In genomic region chr4:132411322-132412094, GRCm38 (mm10) we compare ENCODE assay signal across 8 mouse cellular contexts. TPM values are rescaled to one million over a fixed set of nuclear protein-coding genes. Genes with fewer than 3 reads are reported as not detected.
DNase-seq lines count a peak whose midpoint lies in the region; ATAC-seq and TF ChIP-seq lines count a peak whose summit lies in the region.

No protein-coding gene starts in this region.

- peak; percentile 57 for DNase-seq in forebrain, postnatal 0 days
- DNase-seq in A20 (ENCODE audit: low read depth, low spot score), result peak; percentile 70
- DNase-seq in heart, postnatal 0 days (ENCODE audit: low spot score), result peak; percentile 85
- DNase-seq in lung, adult 18-20 months, result peak; percentile 40 to 53
- no peak for DNase-seq in stomach, postnatal 0 days (ENCODE audit: low spot score)
- no peak for DNase-seq in cerebellum, adult 11 months

- H3K4me3 ChIP-seq in forebrain, postnatal 0 days (ENCODE audit: low read depth, low read length), result no peak overlapping the region
- H3K4me3 ChIP-seq in forebrain, embryonic 12.5 days (replicated peaks), result no peak overlapping the region
- no peak overlapping the region for H3K4me3 ChIP-seq in bone marrow, adult 2 months (replicated peaks; ENCODE audit: control insufficient read depth, low read depth, low read length)
- H3K4me3 ChIP-seq in heart, postnatal 0 days (ENCODE audit: low read depth, low read length), result no peak overlapping the region
- no peak overlapping the region for H3K4me3 ChIP-seq in stomach, postnatal 0 days (ENCODE audit: low read depth, low read length)

- H3K27me3 ChIP-seq in forebrain, postnatal 0 days (ENCODE audit: insufficient read depth, low read length), result no peaks in the 10 kb centered on the region
- H3K27me3 ChIP-seq in forebrain, embryonic 12.5 days, result no peaks in the 10 kb centered on the region
- no peaks in the 10 kb centered on the region for H3K27me3 ChIP-seq in heart, postnatal 0 days (ENCODE audit: control insufficient read depth, insufficient read depth, low read length)
- no peaks in the 10 kb centered on the region for H3K27me3 ChIP-seq in stomach, postnatal 0 days (ENCODE audit: control insufficient read depth, insufficient read depth, low read length)

- no peaks in the 10 kb centered on the region for H3K36me3 ChIP-seq in forebrain, postnatal 0 days (ENCODE audit: insufficient read depth)
- H3K36me3 ChIP-seq in forebrain, embryonic 12.5 days (replicated peaks), result peaks cover 9% of the 10 kb centered on the region
- peaks cover 8% of the 10 kb centered on the region for H3K36me3 ChIP-seq in heart, postnatal 0 days (replicated peaks; ENCODE audit: control insufficient read depth, insufficient read depth, low read length)
- no peaks in the 10 kb centered on the region for H3K36me3 ChIP-seq in stomach, postnatal 0 days (ENCODE audit: control insufficient read depth, insufficient read depth, low read length)

- no peak for TF ChIP-seq POLR2A in bone marrow, adult 2 months (IDR thresholded peaks at IDR 0.05; ENCODE audit: borderline replicate concordance, control insufficient read depth, low read depth, low read length)

- no peak overlapping the region for H3K9ac ChIP-seq in forebrain, postnatal 0 days
- H3K9ac ChIP-seq in forebrain, embryonic 12.5 days, result no peak overlapping the region
- H3K9ac ChIP-seq in heart, postnatal 0 days (replicated peaks; ENCODE audit: low read depth, low read length), result no peak overlapping the region
- H3K9ac ChIP-seq in stomach, postnatal 0 days (ENCODE audit: low read length), result no peak overlapping the region

- no peak overlapping the region for H3K27ac ChIP-seq in forebrain, postnatal 0 days (ENCODE audit: low read depth, low read length)
- H3K27ac ChIP-seq in forebrain, embryonic 12.5 days, result no peak overlapping the region
- H3K27ac ChIP-seq in bone marrow, adult 2 months (ENCODE audit: control insufficient read depth, insufficient read depth, low read depth, low read length, poor library complexity), result no peak overlapping the region
- H3K27ac ChIP-seq in heart, postnatal 0 days (ENCODE audit: low read depth), result peak overlapping the region; percentile 67
- no peak overlapping the region for H3K27ac ChIP-seq in stomach, postnatal 0 days (replicated peaks)

- WGBS in forebrain, postnatal 0 days, result 52% methylated on average over 8 of the region's 8 CpGs
- WGBS in forebrain, embryonic 12.5 days, result 59% methylated on average over 8 of the region's 8 CpGs
- WGBS in bone marrow, adult 2 months, result 50% methylated on average over 8 of the region's 8 CpGs
- WGBS in heart, postnatal 0 days, result 31% methylated on average over 8 of the region's 8 CpGs
- WGBS in stomach, postnatal 0 days, result 49% methylated on average over 8 of the region's 8 CpGs

- ATAC-seq in forebrain, postnatal 0 days, result no peak
- ATAC-seq in forebrain, embryonic 12.5 days (ENCODE audit: low FRiP score), result no peak
- peak; percentile 80 for ATAC-seq in heart, postnatal 0 days (ENCODE audit: insufficient read depth, low read depth)
- peak; percentile 45; the same call in 1 of the 2 replicates for ATAC-seq in stomach, postnatal 0 days (ENCODE audit: low FRiP score, low TSS enrichment)

- TF ChIP-seq EP300 in heart, postnatal 0 days (IDR thresholded peaks at IDR 0.05; ENCODE audit: low read depth), result peak; percentile 88
- no peak for TF ChIP-seq EP300 in stomach, postnatal 0 days (optimal IDR thresholded peaks at IDR 0.05)

- peak; percentile 71 for TF ChIP-seq CTCF in forebrain, postnatal 0 days (IDR thresholded peaks at IDR 0.05; ENCODE audit: low read depth)
- peak; percentile 42; the same call in 1 of the 2 replicates for TF ChIP-seq CTCF in bone marrow, adult 2 months (IDR thresholded peaks at IDR 0.05; ENCODE audit: control insufficient read depth, insufficient read depth, low read length)
- peak; percentile 69 for TF ChIP-seq CTCF in heart, postnatal 0 days (IDR thresholded peaks at IDR 0.05; ENCODE audit: low read depth)
- peak; percentile 85 for TF ChIP-seq CTCF in stomach, postnatal 0 days (IDR thresholded peaks at IDR 0.05; ENCODE audit: low read depth)

- H3K4me2 ChIP-seq in forebrain, postnatal 0 days (ENCODE audit: low read depth), result no peak overlapping the region
- H3K4me2 ChIP-seq in forebrain, embryonic 12.5 days, result no peak overlapping the region
- H3K4me2 ChIP-seq in heart, postnatal 0 days (ENCODE audit: low read depth, low read length), result no peak overlapping the region
- H3K4me2 ChIP-seq in stomach, postnatal 0 days (replicated peaks; ENCODE audit: low read depth), result no peak overlapping the region

- H3K4me1 ChIP-seq in forebrain, postnatal 0 days (ENCODE audit: insufficient read depth), result no peaks in the 10 kb centered on the region
- H3K4me1 ChIP-seq in forebrain, embryonic 12.5 days, result no peaks in the 10 kb centered on the region; the same call in 1 of the 2 replicates
- no peaks in the 10 kb centered on the region for H3K4me1 ChIP-seq in bone marrow, adult 2 months (ENCODE audit: control insufficient read depth, insufficient read depth, low read length)
- H3K4me1 ChIP-seq in heart, postnatal 0 days (ENCODE audit: control insufficient read depth, insufficient read depth), result peaks cover 3% of the 10 kb centered on the region; the same call in 1 of the 2 replicates
- H3K4me1 ChIP-seq in stomach, postnatal 0 days (replicated peaks; ENCODE audit: control insufficient read depth, insufficient read depth), result no peaks in the 10 kb centered on the region

- H3K9me3 ChIP-seq in forebrain, postnatal 0 days (ENCODE audit: low read length), result no peaks in the 10 kb centered on the region
- no peaks in the 10 kb centered on the region for H3K9me3 ChIP-seq in forebrain, embryonic 12.5 days
- H3K9me3 ChIP-seq in heart, postnatal 0 days (replicated peaks; ENCODE audit: control insufficient read depth, low read length), result no peaks in the 10 kb centered on the region
- no peaks in the 10 kb centered on the region for H3K9me3 ChIP-seq in stomach, postnatal 0 days (ENCODE audit: control insufficient read depth, low read length)

RNA-seq across cellular contexts. Expression of gene Phactr4, which starts 10.8 kb away (rescaled TPM):
- total RNA-seq in forebrain, postnatal 0 days (2014; rRNA removed), result 3.2 and 3.9 TPM in 2 replicates
- polyA plus RNA-seq in forebrain, postnatal 0 days (2015; fragmentation: Nextera tagmentation; extraction: Ambion mirVana), result 3.5 and 4.9 TPM in 2 replicates
- polyA plus RNA-seq in forebrain, embryonic 12.5 days (2016; fragmentation: Nextera tagmentation; extraction: Ambion mirVana), result 22.3 and 26.3 TPM in 2 replicates
- 10.9 and 21.5 TPM in 2 replicates for polyA plus RNA-seq in bone marrow, adult 2 months (2011; ENCODE audit: insufficient read depth, insufficient read length, low replicate concordance, missing spikeins)
- 4.4 and 9.5 TPM in 2 replicates for total RNA-seq in heart, postnatal 0 days (2014; rRNA removed; ENCODE audit: low replicate concordance)
- 9.3 and 10.0 TPM in 2 replicates for polyA plus RNA-seq in heart, postnatal 0 days (2015; fragmentation: Nextera tagmentation; extraction: Ambion mirVana)
- polyA plus RNA-seq in stomach, postnatal 0 days (2015; fragmentation: Nextera tagmentation; extraction: Ambion mirVana), result 17.6 and 20.6 TPM in 2 replicates

RNA-seq across cellular contexts. Expression of gene Med18, which starts 52.2 kb away (rescaled TPM):
- 11.5 and 18.5 TPM in 2 replicates for total RNA-seq in forebrain, postnatal 0 days (2014; rRNA removed)
- 12.0 and 15.4 TPM in 2 replicates for polyA plus RNA-seq in forebrain, postnatal 0 days (2015; fragmentation: Nextera tagmentation; extraction: Ambion mirVana)
- 21.0 and 25.5 TPM in 2 replicates for polyA plus RNA-seq in forebrain, embryonic 12.5 days (2016; fragmentation: Nextera tagmentation; extraction: Ambion mirVana)
- 9.5 and 19.3 TPM in 2 replicates for polyA plus RNA-seq in bone marrow, adult 2 months (2011; ENCODE audit: insufficient read depth, insufficient read length, low replicate concordance, missing spikeins)
- total RNA-seq in heart, postnatal 0 days (2014; rRNA removed; ENCODE audit: low replicate concordance), result 6.6 TPM in 2 replicates
- polyA plus RNA-seq in heart, postnatal 0 days (2015; fragmentation: Nextera tagmentation; extraction: Ambion mirVana), result 10.2 TPM in 2 replicates
- polyA plus RNA-seq in stomach, postnatal 0 days (2015; fragmentation: Nextera tagmentation; extraction: Ambion mirVana), result 12.2 and 13.6 TPM in 2 replicates

RNA-seq across cellular contexts. Expression of gene Rcc1, which starts 58.1 kb away (rescaled TPM):
- 19.1 and 22.4 TPM in 2 replicates for total RNA-seq in forebrain, postnatal 0 days (2014; rRNA removed)
- 23.3 and 24.9 TPM in 2 replicates for polyA plus RNA-seq in forebrain, postnatal 0 days (2015; fragmentation: Nextera tagmentation; extraction: Ambion mirVana)
- polyA plus RNA-seq in forebrain, embryonic 12.5 days (2016; fragmentation: Nextera tagmentation; extraction: Ambion mirVana), result 103 and 109 TPM in 2 replicates
- polyA plus RNA-seq in bone marrow, adult 2 months (2011; ENCODE audit: insufficient read depth, insufficient read length, low replicate concordance, missing spikeins), result 48.8 and 58.7 TPM in 2 replicates
- total RNA-seq in heart, postnatal 0 days (2014; rRNA removed; ENCODE audit: low replicate concordance), result 20.6 and 20.8 TPM in 2 replicates
- 17.1 and 18.6 TPM in 2 replicates for polyA plus RNA-seq in heart, postnatal 0 days (2015; fragmentation: Nextera tagmentation; extraction: Ambion mirVana)
- polyA plus RNA-seq in stomach, postnatal 0 days (2015; fragmentation: Nextera tagmentation; extraction: Ambion mirVana), result 23.4 and 25.2 TPM in 2 replicates

Comparison
In these comparisons a context has a peak if more than half of its experiments do, and no peak if none do; other contexts are left out.
1. ATAC-seq: peak in heart, postnatal 0 days (single experiment) and stomach, postnatal 0 days (single experiment); none in forebrain, postnatal 0 days (single experiment) and forebrain, embryonic 12.5 days (single experiment).
2. DNase-seq: peak in forebrain, postnatal 0 days (single experiment), A20 (single experiment), heart, postnatal 0 days (single experiment) and lung, adult 18-20 months (2 of 2); none in stomach, postnatal 0 days (single experiment) and cerebellum, adult 11 months (single experiment).
3. Peak in every context shown above with its lines, with median percentiles within 50 percentile points of each other: CTCF ChIP-seq.